Mouse (Mus musculus) CH12.LX (cell line): ENCODE measurements at regions not wholly inside any gene's neighbourhood (a gene's known extent, or its start where the extent isn't known, plus 50 kb on each side); places are given as distances from the start of the nearest gene placed in this dataset.

Experiments
- DNase-seq: peaks from one replicate; pipeline ENCODE4 v3.0.0-alpha.2; 2013; ENCODE audit errors: extremely low read depth
- H3K27ac ChIP-seq: 2 replicates; pipeline ENCODE4 v1.5.1; 2012; ENCODE audit warnings: low read depth, mild to moderate bottlenecking, control low read depth, moderate library complexity; ENCODE audit not compliant: insufficient read depth
- H3K27me3 ChIP-seq: replicated peaks from 2 replicates; pipeline ENCODE3; 2012; ENCODE audit warnings: inconsistent platforms
- H3K36me3 ChIP-seq, 2 experiments: replicated peaks in 1 of 2; 2 replicates each; pipeline versions ENCODE3 to v1.6.1; 2012; ENCODE audit warnings: inconsistent platforms in 1 of 2, low read length in 1 of 2, mild to moderate bottlenecking in 1 of 2, mixed read lengths in 1 of 2, moderate library complexity in 1 of 2; ENCODE audit not compliant: control insufficient read depth in 1 of 2, insufficient read depth in 1 of 2
- H3K4me1 ChIP-seq, 2 experiments: 2 replicates each; pipeline ENCODE4 v1.6.1; 2012; ENCODE audit warnings: inconsistent platforms in 1 of 2, moderate library complexity in 1 of 2; ENCODE audit not compliant: insufficient read depth in 2 of 2, control insufficient read depth in 1 of 2
- H3K4me2 ChIP-seq: 2 replicates; pipeline ENCODE4 v1.6.1; 2012; ENCODE audit warnings: low read depth, mild to moderate bottlenecking, control low read depth; ENCODE audit not compliant: poor library complexity, insufficient read depth, severe bottlenecking
- H3K4me3 ChIP-seq, 3 experiments: fragments of 150-350 bp in 1 of 3; sonication (generic) in 1 of 3; replicated peaks in 1 of 3; 2 replicates each; pipeline versions ENCODE3 to v1.5.1; 2011 to 2012; ENCODE audit warnings: low read depth in 2 of 3, low read length in 2 of 3, mild to moderate bottlenecking in 2 of 3, moderate library complexity in 2 of 3, control low read depth in 1 of 3, improper control_type of control experiment in 1 of 3, inconsistent platforms in 1 of 3, mixed read lengths in 1 of 3; ENCODE audit not compliant: poor library complexity in 1 of 3
- H3K79me2 ChIP-seq: replicated peaks from 2 replicates; pipeline ENCODE4 v1.6.1; 2012; ENCODE audit warnings: mild to moderate bottlenecking, moderate library complexity; ENCODE audit not compliant: control insufficient read depth, poor library complexity, insufficient read depth, severe bottlenecking; ENCODE audit errors: extremely low read depth
- H3K9ac ChIP-seq: 2 replicates; pipeline ENCODE4 v1.6.1; 2012; ENCODE audit warnings: low read depth, mild to moderate bottlenecking, control low read depth, moderate library complexity; ENCODE audit not compliant: insufficient read depth
- H3K9me3 ChIP-seq: replicated peaks from 2 replicates; pipeline ENCODE3; 2012; ENCODE audit warnings: low read length, inconsistent platforms, mixed read lengths
- CHD2 ChIP-seq: IDR thresholded peaks from 2 replicates; pipeline ENCODE4 v1.6.1; 2011; ENCODE audit warnings: low read length, improper control_type of control experiment
- ETS1 ChIP-seq: conservative IDR thresholded peaks from 2 replicates; pipeline ENCODE4 v1.6.1; 2012; ENCODE audit warnings: low read depth, mild to moderate bottlenecking, inconsistent platforms, low read length, improper control_type of control experiment, moderate library complexity
- GABPA ChIP-seq: IDR thresholded peaks from 2 replicates; pipeline ENCODE4 v1.6.1; 2012; ENCODE audit warnings: low read depth, low read length, improper control_type of control experiment, inconsistent platforms; ENCODE audit not compliant: insufficient replicate concordance
- JUN ChIP-seq: IDR thresholded peaks from 2 replicates; pipeline ENCODE4 v1.6.1; 2011; ENCODE audit warnings: low read depth, mild to moderate bottlenecking, low read length, improper control_type of control experiment, moderate library complexity; ENCODE audit not compliant: insufficient read depth
- JUND ChIP-seq: conservative IDR thresholded peaks from 2 replicates; pipeline ENCODE4 v1.6.1; 2011; ENCODE audit warnings: low read depth, low read length, improper control_type of control experiment
- MAFK ChIP-seq: IDR thresholded peaks from 2 replicates; pipeline ENCODE4 v1.6.1; 2011; ENCODE audit warnings: low read length, improper control_type of control experiment; ENCODE audit not compliant: insufficient replicate concordance
- MAX ChIP-seq: IDR thresholded peaks from 2 replicates; pipeline ENCODE4 v1.6.1; 2011; ENCODE audit warnings: low read length, improper control_type of control experiment
- MAZ ChIP-seq: IDR thresholded peaks from 2 replicates; pipeline ENCODE4 v1.6.1; 2012; ENCODE audit warnings: low read depth, mild to moderate bottlenecking, inconsistent platforms, low read length, improper control_type of control experiment, moderate library complexity
- MXI1 ChIP-seq: IDR thresholded peaks from 2 replicates; pipeline ENCODE4 v1.6.1; 2011; ENCODE audit warnings: mild to moderate bottlenecking, low read depth, low read length, improper control_type of control experiment
- PAX5 ChIP-seq: IDR thresholded peaks from 2 replicates; pipeline ENCODE4 v1.6.1; 2012; ENCODE audit warnings: low read length, inconsistent platforms, mixed read lengths
- POLR2A ChIP-seq: IDR thresholded peaks from 2 replicates; pipeline ENCODE4 v1.6.1; 2011; ENCODE audit warnings: low read depth, mild to moderate bottlenecking, improper control_type of control experiment, low read length
- POLR2AphosphoS2 ChIP-seq: IDR thresholded peaks from 2 replicates; pipeline ENCODE4 v1.6.1; 2011; ENCODE audit warnings: low read depth, low read length, improper control_type of control experiment
- RAD21 ChIP-seq: IDR thresholded peaks from 2 replicates; pipeline ENCODE4 v1.6.1; 2011; ENCODE audit warnings: low read depth, mild to moderate bottlenecking, low read length, improper control_type of control experiment, moderate library complexity
- SMC3 ChIP-seq: IDR thresholded peaks from 2 replicates; pipeline ENCODE4 v1.6.1; 2011; ENCODE audit warnings: low read depth, low read length, improper control_type of control experiment
- TBP ChIP-seq: conservative IDR thresholded peaks from 2 replicates; pipeline ENCODE4 v1.6.1; 2011; ENCODE audit warnings: low read depth, low read length, improper control_type of control experiment
- TCF12 ChIP-seq: IDR thresholded peaks from 2 replicates; pipeline ENCODE4 v1.6.1; 2014; ENCODE audit warnings: low read depth, mild to moderate bottlenecking, inconsistent platforms, low read length, improper control_type of control experiment
- ZMIZ1 ChIP-seq: IDR thresholded peaks from 2 replicates; pipeline ENCODE4 v1.6.1; 2012; ENCODE audit warnings: low read depth, mild to moderate bottlenecking, inconsistent platforms, low read length, improper control_type of control experiment
- ZNF384 ChIP-seq: IDR thresholded peaks from 2 replicates; pipeline ENCODE4 v1.6.1; 2012; ENCODE audit warnings: low read depth, low read length, improper control_type of control experiment, inconsistent platforms
- dilution Hi-C: fragments of 300-500 bp; cut with MboI; formaldehyde crosslinking; loops from 2 replicates; pipeline ENCODE4 v1.14.3; 2020; ENCODE audit warnings: low sequenced_read_pairs; ENCODE audit not compliant: extremely low pct_unique_long_range_greater_than_20kb, extremely low pct_ligation_motif_present
- in situ Hi-C: fragments of 300-500 bp; cut with MboI; formaldehyde crosslinking; loops from 3 replicates; pipeline ENCODE4 v1.14.3; 2019; ENCODE audit warnings: low sequenced_read_pairs, low pct_ligation_motif_present, low pct_unique_long_range_greater_than_20kb, mixed read lengths

GRCm38 (mm10) chr16:76667046-76667445, 293.4 kb upstream of the Nrip1 start:
- no peaks in the 10 kb centered on the region for H3K79me2 ChIP-seq
- TF ChIP-seq ZMIZ1 = no peak
- H3K9ac ChIP-seq = no peak overlapping the region
- peaks cover 50% of the 10 kb centered on the region for H3K9me3 ChIP-seq
- no peaks in the 10 kb centered on the region for H3K4me1 ChIP-seq
- H3K27me3 ChIP-seq = no peaks in the 10 kb centered on the region
- dilution Hi-C loops (no loop called here), in situ Hi-C loops (no loop called here)
- H3K36me3 ChIP-seq = no peaks in the 10 kb centered on the region
- no peak overlapping the region for H3K4me3 ChIP-seq
- DNase-seq = no peak
- no peak overlapping the region for H3K27ac ChIP-seq
- no peak overlapping the region for H3K4me2 ChIP-seq

DNA sequence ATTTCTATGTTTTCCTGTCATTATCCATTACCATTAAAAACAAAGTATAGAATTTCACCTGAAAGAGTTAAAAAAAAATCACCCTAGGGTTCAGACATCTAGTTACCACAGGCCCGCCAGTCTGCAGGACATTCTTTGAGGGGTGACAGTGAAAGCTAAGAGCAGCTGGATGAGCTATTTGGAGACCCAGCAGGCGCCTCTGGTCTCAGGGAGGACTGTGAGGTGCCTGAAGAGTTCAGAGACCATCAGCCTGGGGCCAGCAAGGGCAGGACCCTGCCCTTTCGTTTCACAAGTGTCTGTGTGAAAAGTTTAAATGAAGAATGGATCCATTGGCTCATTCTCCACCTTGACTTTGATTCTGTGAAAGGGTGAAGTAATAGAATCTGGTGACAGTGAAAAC, 281.5 kb upstream of the Nrip1 start:
- Histone ChIP-seq H3K4me3 (no peak overlapping the region), H3K4me1 (no peaks in the 10 kb centered on the region), H3K36me3 (no peaks in the 10 kb centered on the region), H3K9ac (no peak overlapping the region), H3K27me3 (no peaks in the 10 kb centered on the region), H3K27ac (no peak overlapping the region), H3K9me3 (peaks cover 73% of the 10 kb centered on the region), H3K4me2 (no peak overlapping the region), H3K79me2 (no peaks in the 10 kb centered on the region)
- in situ Hi-C loops (no loop called here), dilution Hi-C loops (no loop called here)
- TF ChIP-seq MAZ = no peak
- no peak for TF ChIP-seq POLR2A
- TF ChIP-seq ETS1 = no peak
- TF ChIP-seq MAX = no peak
- TF ChIP-seq ZNF384 = no peak
- no peak for TF ChIP-seq POLR2AphosphoS2
- no peak for TF ChIP-seq TCF12
- no peak for TF ChIP-seq CHD2
- TF ChIP-seq RAD21 = no peak
- no peak for TF ChIP-seq SMC3
- no peak for TF ChIP-seq MXI1
- TF ChIP-seq JUN = no peak
- TF ChIP-seq PAX5 = no peak
- TF ChIP-seq TBP = no peak
- TF ChIP-seq GABPA = no peak
- TF ChIP-seq JUND = no peak
- TF ChIP-seq MAFK = no peak
- no peak for TF ChIP-seq ZMIZ1
- no peak for DNase-seq
